In the genomic region with DNA sequence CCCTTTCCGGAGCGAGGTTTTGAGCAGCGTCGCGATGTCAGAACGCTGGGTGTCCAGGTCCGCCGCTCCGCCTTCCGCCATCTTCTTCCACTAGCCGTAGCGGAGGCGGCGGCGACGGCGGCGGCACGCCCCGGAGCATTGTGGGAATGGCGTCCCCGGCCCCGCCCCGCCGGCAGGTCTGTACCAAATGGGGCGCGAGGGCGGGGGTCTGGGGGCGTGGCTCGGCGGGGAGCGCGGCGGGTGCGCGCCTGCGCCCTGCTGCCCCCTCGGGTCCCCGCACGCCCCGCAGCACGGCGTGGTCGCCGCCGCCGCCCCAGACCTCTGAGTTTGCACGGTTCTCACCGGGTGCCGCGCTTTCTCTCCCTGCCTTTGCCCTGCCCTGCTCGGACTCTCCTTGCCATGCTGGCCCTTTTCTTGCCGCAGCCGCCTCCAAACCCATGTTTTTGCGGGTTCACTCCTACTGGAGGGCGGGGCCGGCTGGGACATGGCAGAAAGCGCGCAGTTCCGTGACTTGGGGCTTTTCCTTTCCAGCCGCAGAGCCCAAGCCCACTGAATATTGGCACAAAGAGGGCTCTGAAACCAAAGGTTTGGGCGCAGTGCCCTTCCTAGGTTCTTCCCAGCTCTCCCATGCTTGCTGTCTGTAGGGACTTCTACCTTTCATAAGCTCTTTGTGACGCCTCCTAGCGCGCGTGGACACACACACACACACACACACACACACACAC, we compare ENCODE assay signal across 8 mouse cellular contexts. TPM values are rescaled to one million over a fixed set of nuclear protein-coding genes. Genes with fewer than 3 reads are reported as not detected.
A peak's percentile ranks its signal among the peaks of the same experiment; 100 is the strongest.
DNase-seq lines count a peak whose midpoint lies in the region; ATAC-seq and TF ChIP-seq lines count a peak whose summit lies in the region.

Usp15 (minus strand) TSS at position 161 of the 725 bp plus-strand sequence.

- peak; percentile 89 for ATAC-seq in heart, embryonic 13.5 days (ENCODE audit: extremely low read depth, insufficient number of reproducible peaks, low FRiP score, low TSS enrichment)
- ATAC-seq in liver, embryonic 12.5 days: peak; percentile 89
- peak; percentile 93 for ATAC-seq in stomach, embryonic 15.5 days (ENCODE audit: insufficient read depth, low FRiP score, low read depth)

- H3K27me3 ChIP-seq in C2C12 (ENCODE audit: control insufficient read depth, insufficient read depth, insufficient read length): no peaks in the 10 kb centered on the region
- no peaks in the 10 kb centered on the region for H3K27me3 ChIP-seq in erythroblast, embryonic 14.5 days (ENCODE audit: control insufficient read depth)
- H3K27me3 ChIP-seq in heart, embryonic 13.5 days (replicated peaks): no peaks in the 10 kb centered on the region
- no peaks in the 10 kb centered on the region for H3K27me3 ChIP-seq in liver, embryonic 12.5 days (replicated peaks)
- H3K27me3 ChIP-seq in stomach, embryonic 15.5 days (replicated peaks): no peaks in the 10 kb centered on the region

- under 1% methylated on average over 65 of the region's 66 CpGs for WGBS in heart, embryonic 13.5 days
- WGBS in liver, embryonic 12.5 days (ENCODE audit: insufficient replicate concordance): under 1% methylated on average over 63 of the region's 66 CpGs
- under 1% methylated on average over 60 of the region's 66 CpGs for WGBS in stomach, embryonic 15.5 days

- H3ac ChIP-seq in C2C12 (ENCODE audit: control insufficient read depth, insufficient read length, low read depth): peak within 1 kb of the TSS; percentile 73

- H3K27ac ChIP-seq in heart, embryonic 13.5 days (replicated peaks): peak within 1 kb of the TSS; percentile 94
- H3K27ac ChIP-seq in liver, embryonic 12.5 days: peak within 1 kb of the TSS; percentile 96
- peak within 1 kb of the TSS; percentile 93 for H3K27ac ChIP-seq in stomach, embryonic 15.5 days

- peaks cover 2% of the 10 kb centered on the region for H3K36me3 ChIP-seq in C2C12 (ENCODE audit: control insufficient read depth, insufficient read depth)
- H3K36me3 ChIP-seq in erythroblast, embryonic 14.5 days (ENCODE audit: control insufficient read depth): peaks cover 29% of the 10 kb centered on the region
- no peaks in the 10 kb centered on the region for H3K36me3 ChIP-seq in heart, embryonic 13.5 days
- no peaks in the 10 kb centered on the region for H3K36me3 ChIP-seq in liver, embryonic 12.5 days
- no peaks in the 10 kb centered on the region for H3K36me3 ChIP-seq in stomach, embryonic 15.5 days

- peaks cover 47% of the 10 kb centered on the region for H3K79me2 ChIP-seq in C2C12 (ENCODE audit: control insufficient read depth, insufficient read depth)

- H3K4me1 ChIP-seq in erythroblast, embryonic 14.5 days (ENCODE audit: control insufficient read depth): peaks cover 62% of the 10 kb centered on the region
- peaks cover 23% of the 10 kb centered on the region for H3K4me1 ChIP-seq in heart, embryonic 13.5 days
- H3K4me1 ChIP-seq in liver, embryonic 12.5 days: peaks cover 57% of the 10 kb centered on the region
- H3K4me1 ChIP-seq in stomach, embryonic 15.5 days: 0 out of 2 replicates have a peak, but pooled peaks cover 3% of the 10 kb centered on the region

- peak; percentile 65 for TF ChIP-seq POLR2A in brain, embryonic 14.5 days (IDR thresholded peaks at IDR 0.05; ENCODE audit: borderline replicate concordance, extremely low read depth, insufficient read depth, insufficient read length, poor library complexity, severe bottlenecking)

- no peak for TF ChIP-seq CTCF in C2C12 (IDR thresholded peaks at IDR 0.05; ENCODE audit: control insufficient read depth, insufficient read depth, insufficient read length)
- no peak for TF ChIP-seq CTCF in brain, embryonic 14.5 days (IDR thresholded peaks at IDR 0.05; ENCODE audit: borderline replicate concordance, extremely low read depth, insufficient read depth, insufficient read length)

- peak within 1 kb of the TSS; percentile 98 for H3K9ac ChIP-seq in heart, embryonic 13.5 days
- peak within 1 kb of the TSS; percentile 99 for H3K9ac ChIP-seq in liver, embryonic 12.5 days
- peak within 1 kb of the TSS; percentile 80 for H3K9ac ChIP-seq in stomach, embryonic 15.5 days

- H3K4me3 ChIP-seq in C2C12 (ENCODE audit: insufficient read depth, poor library complexity, severe bottlenecking): peak within 1 kb of the TSS; percentile 98
- H3K4me3 ChIP-seq in erythroblast, embryonic 14.5 days (replicated peaks): peak within 1 kb of the TSS; percentile 88
- H3K4me3 ChIP-seq in heart, embryonic 13.5 days: peak within 1 kb of the TSS; percentile 97
- H3K4me3 ChIP-seq in liver, embryonic 12.5 days: peak within 1 kb of the TSS; percentile 98
- peak within 1 kb of the TSS; percentile 98 for H3K4me3 ChIP-seq in stomach, embryonic 15.5 days (replicated peaks)

- peak within 1 kb of the TSS; percentile 74 for H3K4me2 ChIP-seq in heart, embryonic 13.5 days
- H3K4me2 ChIP-seq in liver, embryonic 12.5 days: peak within 1 kb of the TSS; percentile 87
- H3K4me2 ChIP-seq in stomach, embryonic 15.5 days: peak within 1 kb of the TSS; percentile 65

- peak; percentile 97 for DNase-seq in brain, embryonic 14.5 days (ENCODE audit: low read depth)
- peak; percentile 98 for DNase-seq in kidney, postnatal 10 days
- DNase-seq in natural killer cell, adult 2 months (ENCODE audit: low spot score in 2 of 2): peak; percentile 84 to 90

- H3K9me3 ChIP-seq in erythroblast, embryonic 14.5 days (ENCODE audit: control insufficient read depth, low read length): peaks cover 4% of the 10 kb centered on the region
- no peaks in the 10 kb centered on the region for H3K9me3 ChIP-seq in heart, embryonic 13.5 days
- H3K9me3 ChIP-seq in liver, embryonic 12.5 days (replicated peaks): no peaks in the 10 kb centered on the region
- H3K9me3 ChIP-seq in stomach, embryonic 15.5 days: no peaks in the 10 kb centered on the region

- H3K79me3 ChIP-seq in C2C12 (ENCODE audit: low read depth): peaks cover 41% of the 10 kb centered on the region

TF ChIP-seq in C2C12, 6 proteins besides CTCF, POLR2A, EP300 and RAD21:
- TF ChIP-seq MYOG (IDR thresholded peaks at IDR 0.05; ENCODE audit: control insufficient read depth, extremely low read depth, insufficient read length) (no peak), CEBPB (IDR thresholded peaks at IDR 0.05; ENCODE audit: low read depth) (no peak)
TF ChIP-seq in C2C12: peak in this region for 0.

RNA-seq across cellular contexts. Expression of gene Usp15, which starts in this region (rescaled TPM):
- polyA plus RNA-seq in C2C12 (2012; fragmentation: generic; extraction: Trizol): 20.1 TPM
- 37.2 and 48.2 TPM in 2 replicates for polyA plus RNA-seq in brain, embryonic 14.5 days (2012; rRNA removed)
- 0.84 and 1.4 TPM in 2 replicates for polyA plus RNA-seq in erythroblast, embryonic 14.5 days (2012)
- polyA plus RNA-seq in heart, embryonic 13.5 days (2015; fragmentation: Nextera tagmentation; extraction: Ambion mirVana): 54.7 and 60.2 TPM in 2 replicates
- polyA plus RNA-seq in liver, embryonic 12.5 days (2016; fragmentation: Nextera tagmentation; extraction: Ambion mirVana): 114 and 115 TPM in 2 replicates
- 69.3 and 70.3 TPM in 2 replicates for polyA plus RNA-seq in stomach, embryonic 15.5 days (2015; fragmentation: Nextera tagmentation; extraction: Ambion mirVana)

Comparison
In these comparisons a context has a peak if more than half of its experiments do, and no peak if none do; other contexts are left out.
1. Peak in every context shown above with its lines: DNase-seq, ATAC-seq, H3K4me3 ChIP-seq and H3K27ac ChIP-seq.